Mouse (Mus musculus): Measurements from ENCODE around the gene Smad9.

The Smad9 gene

GRCm38 (mm10) chr3:54809111-54809510 lies 53.7 kb downstream of the Smad9 start:
- DNase-seq (ENCODE audit: low read depth): peak; percentile 12

GRCm38 (mm10) chr3:54811616-54812015 lies 56.2 kb downstream of the Smad9 start:
- peak; percentile 30 for DNase-seq (ENCODE audit: low read depth)

- peak; percentile 18 for DNase-seq (ENCODE audit: low read depth)
Observed at GRCm38 (mm10) chr3:54813418-54813988, 58.1 kb downstream of the Smad9 start.

GRCm38 (mm10) chr3:54814622-54815021 lies 59.2 kb downstream of the Smad9 start:
- no peak for DNase-seq (ENCODE audit: low read depth)

GRCm38 (mm10) chr3:54815292-54815691 lies 59.9 kb downstream of the Smad9 start:
- DNase-seq (ENCODE audit: low read depth): peak; percentile 80

- DNase-seq (ENCODE audit: low read depth): peak; percentile 5
Observed at GRCm38 (mm10) chr3:54822526-54822925, 67.1 kb downstream of the Smad9 start.

- DNase-seq (ENCODE audit: low read depth): peak; percentile 53
Observed at GRCm38 (mm10) chr3:54832491-54832890, 77.1 kb downstream of the Smad9 start.

- no peak for DNase-seq (ENCODE audit: low read depth)
Observed at GRCm38 (mm10) chr3:54835421-54835820, 80.0 kb downstream of the Smad9 start.
